Mouse (Mus musculus) liver, embryonic 14.5 days (tissue): ENCODE results near the gene Atl2.

Source experiments
- CTCF ChIP-seq: IDR thresholded peaks from 2 replicates; pipeline ENCODE4 v1.5.1; 2016; ENCODE audit warnings: antibody characterized with exemption, low read depth, control low read depth
- EP300 ChIP-seq: IDR thresholded peaks from 2 replicates; pipeline ENCODE4 v1.6.1; 2016; ENCODE audit warnings: antibody characterized with exemption, low read depth

GRCm38 (mm10) chr17:79911718-79912117, 15.8 kb upstream of the Atl2 start:
- TF ChIP-seq EP300, result peak; percentile 37; the same call in 1 of the 2 replicates
- no peak for TF ChIP-seq CTCF
